Mouse (Mus musculus): Measurements from ENCODE around the gene Fam187a. TPM values are rescaled to one million over a fixed set of nuclear protein-coding genes. Genes with fewer than 3 reads are reported as not detected.

Fam187a gene
- polyA plus RNA-seq, 1 experiment from 2014 or later: not detected

DNA sequence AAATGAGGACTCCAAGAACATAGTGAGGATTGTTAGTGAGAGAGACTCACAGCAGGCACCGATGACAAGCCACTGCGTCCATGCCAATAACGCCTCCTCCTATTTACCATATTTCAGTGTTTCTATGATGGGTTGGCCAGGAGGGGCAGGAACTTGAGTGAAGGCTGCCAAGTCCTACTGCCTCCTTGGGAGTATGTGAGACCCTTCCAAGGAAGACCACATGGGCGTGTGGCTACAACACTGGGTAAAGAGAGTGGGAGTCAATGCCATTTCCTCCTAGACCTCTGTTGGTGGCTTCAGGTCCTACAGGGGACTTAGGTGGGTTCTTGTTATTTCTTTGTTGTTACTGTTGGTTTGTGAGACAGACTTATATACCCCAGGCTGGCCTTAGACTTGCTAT, 16.2 kb downstream of the Fam187a start:
- Histone ChIP-seq H3K27ac (replicated peaks; ENCODE audit: low read depth, low read length) (no peak overlapping the region), H3K9me3 (ENCODE audit: control insufficient read depth, low read length) (no peaks in the 10 kb centered on the region), H3K36me3 (ENCODE audit: control insufficient read depth, insufficient read depth, low read length) (no peaks in the 10 kb centered on the region), H3K4me2 (ENCODE audit: low read length) (no peak overlapping the region), H3K9ac (replicated peaks; ENCODE audit: low read length) (no peak overlapping the region), H3K4me3 (replicated peaks; ENCODE audit: low read depth, low read length) (no peak overlapping the region), H3K27me3 (ENCODE audit: control insufficient read depth, insufficient read depth, low read length) (no peaks in the 10 kb centered on the region), H3K4me1 (ENCODE audit: control insufficient read depth, insufficient read depth, low read length) (no peaks in the 10 kb centered on the region)
- ATAC-seq (ENCODE audit: low FRiP score, low TSS enrichment) (no peak), DNase-seq (no peak)
- WGBS: 64% methylated on average over 4 of the region's 4 CpGs

DNA sequence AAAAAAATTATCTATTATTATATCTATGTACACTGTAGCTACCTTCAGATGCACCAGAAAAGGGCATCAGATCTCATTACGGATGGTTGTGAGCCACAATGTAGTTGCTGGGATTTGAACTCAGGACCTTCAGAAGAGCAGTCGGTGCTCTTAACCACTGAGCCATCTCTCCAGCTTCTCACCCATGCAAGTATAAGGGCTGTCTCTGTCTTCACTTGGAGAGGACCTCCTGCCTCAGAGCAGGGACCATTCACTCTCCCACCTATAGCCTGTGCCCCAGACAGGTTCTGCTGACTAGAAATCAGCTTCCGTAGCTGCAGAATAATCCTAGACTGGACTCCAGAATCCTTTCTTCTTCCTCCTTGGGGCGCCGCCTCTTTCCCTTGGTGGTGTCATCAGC, 17.1 kb downstream of the Fam187a start:
- peaks cover 3% of the 10 kb centered on the region; the same call in 1 of the 2 replicates for H3K36me3 ChIP-seq (ENCODE audit: control insufficient read depth, insufficient read depth, low read length)
- no peak for ATAC-seq (ENCODE audit: low FRiP score, low TSS enrichment)
- WGBS: 77% methylated on average over 5 of the region's 5 CpGs
- H3K27me3 ChIP-seq (ENCODE audit: control insufficient read depth, insufficient read depth, low read length): no peaks in the 10 kb centered on the region
- no peak overlapping the region for H3K4me2 ChIP-seq (ENCODE audit: low read length)
- H3K4me3 ChIP-seq (replicated peaks; ENCODE audit: low read depth, low read length): no peak overlapping the region
- H3K4me1 ChIP-seq (ENCODE audit: control insufficient read depth, insufficient read depth, low read length): no peaks in the 10 kb centered on the region
- DNase-seq: no peak
- no peak overlapping the region for H3K27ac ChIP-seq (replicated peaks; ENCODE audit: low read depth, low read length)
- H3K9ac ChIP-seq (replicated peaks; ENCODE audit: low read length): no peak overlapping the region
- no peaks in the 10 kb centered on the region for H3K9me3 ChIP-seq (ENCODE audit: control insufficient read depth, low read length)

DNA sequence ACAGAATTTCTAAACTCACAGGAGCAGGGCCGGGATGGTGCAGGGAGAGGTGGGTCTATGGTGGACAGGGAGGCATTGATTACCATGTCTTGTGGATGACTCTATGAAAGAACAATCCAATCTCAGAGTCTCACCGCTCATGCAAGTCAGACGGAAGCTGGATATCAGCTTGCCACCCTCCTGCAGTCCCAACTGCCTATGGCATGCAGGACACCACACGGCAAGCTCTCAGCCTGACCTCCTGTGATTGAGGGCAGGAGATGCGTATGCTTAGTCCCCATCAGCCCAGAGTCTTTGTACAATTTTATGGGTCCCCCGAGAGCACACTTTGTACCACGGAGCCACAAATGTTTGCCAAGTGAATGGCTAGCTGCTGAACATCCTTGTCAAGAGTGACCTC, 18.7 kb downstream of the Fam187a start:
- Histone ChIP-seq H3K27ac (replicated peaks; ENCODE audit: low read depth, low read length) (no peak overlapping the region), H3K27me3 (ENCODE audit: control insufficient read depth, insufficient read depth, low read length) (no peaks in the 10 kb centered on the region), H3K4me2 (ENCODE audit: low read length) (no peak overlapping the region), H3K36me3 (ENCODE audit: control insufficient read depth, insufficient read depth, low read length) (peaks cover 8% of the 10 kb centered on the region; the same call in 1 of the 2 replicates), H3K4me3 (replicated peaks; ENCODE audit: low read depth, low read length) (no peak overlapping the region), H3K4me1 (ENCODE audit: control insufficient read depth, insufficient read depth, low read length) (no peaks in the 10 kb centered on the region), H3K9ac (replicated peaks; ENCODE audit: low read length) (no peak overlapping the region), H3K9me3 (ENCODE audit: control insufficient read depth, low read length) (no peaks in the 10 kb centered on the region)
- ATAC-seq (ENCODE audit: low FRiP score, low TSS enrichment) (no peak), DNase-seq (no peak)
- WGBS: 82% methylated on average over 7 of the region's 7 CpGs

DNA sequence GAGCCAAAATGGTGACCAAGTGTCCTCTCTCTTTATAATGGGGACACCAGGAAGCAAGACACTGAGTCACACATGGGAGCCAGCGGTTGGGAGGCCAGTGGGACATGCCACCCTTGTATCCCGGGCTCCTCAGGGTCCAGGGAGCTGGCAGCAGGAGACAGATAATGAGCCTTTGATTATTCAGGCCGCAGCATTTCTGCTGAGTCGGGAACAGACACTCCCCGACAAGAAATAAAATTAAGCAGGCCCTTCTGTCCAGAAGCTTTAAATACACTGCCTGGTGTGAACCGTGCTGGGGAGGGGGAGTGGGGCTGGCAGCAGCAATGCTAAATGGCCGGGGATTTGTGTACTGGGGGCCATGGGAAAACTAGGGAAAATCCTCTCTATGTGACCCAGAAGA, 26.4 kb downstream of the Fam187a start:
- ATAC-seq (ENCODE audit: low FRiP score, low TSS enrichment) (no peak), DNase-seq (no peak)

DNA sequence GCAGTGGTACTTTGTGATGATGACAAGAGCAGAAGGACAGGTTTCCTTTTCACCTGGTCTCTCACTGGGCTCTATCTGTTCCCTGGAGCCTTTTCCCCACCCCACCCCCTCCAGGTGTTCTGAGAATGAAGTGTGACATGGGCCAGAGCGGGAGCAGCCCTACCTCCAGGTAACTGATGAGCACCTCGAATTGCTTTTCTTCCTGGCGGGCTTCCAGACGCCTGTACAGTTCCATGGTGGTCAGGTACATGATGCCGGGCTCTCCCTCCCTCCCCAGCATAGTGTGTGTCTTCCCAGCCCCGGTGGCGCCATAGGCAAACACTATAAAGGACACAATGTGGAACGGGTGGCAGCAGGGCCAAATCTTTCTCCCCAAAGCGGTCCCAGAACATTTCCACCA, 30.4 kb downstream of the Fam187a start:
- no peaks in the 10 kb centered on the region for H3K4me1 ChIP-seq (ENCODE audit: control insufficient read depth, insufficient read depth, low read length)
- H3K4me3 ChIP-seq (replicated peaks; ENCODE audit: low read depth, low read length): no peak overlapping the region
- 92% methylated on average over 9 of the region's 9 CpGs for WGBS
- H3K4me2 ChIP-seq (ENCODE audit: low read length): no peak overlapping the region
- DNase-seq (no peak), ATAC-seq (ENCODE audit: low FRiP score, low TSS enrichment) (no peak)
- no peaks in the 10 kb centered on the region for H3K9me3 ChIP-seq (ENCODE audit: control insufficient read depth, low read length)
- H3K27me3 ChIP-seq (ENCODE audit: control insufficient read depth, insufficient read depth, low read length): no peaks in the 10 kb centered on the region
- no peaks in the 10 kb centered on the region for H3K36me3 ChIP-seq (ENCODE audit: control insufficient read depth, insufficient read depth, low read length)
- H3K27ac ChIP-seq (replicated peaks; ENCODE audit: low read depth, low read length): no peak overlapping the region
- H3K9ac ChIP-seq (replicated peaks; ENCODE audit: low read length): no peak overlapping the region

More for the DNA sequence above, 26.4 kb downstream of the Fam187a start:
- Histone ChIP-seq H3K4me1 (ENCODE audit: control insufficient read depth, insufficient read depth, low read length) (no peaks in the 10 kb centered on the region), H3K4me2 (ENCODE audit: low read length) (no peak overlapping the region), H3K4me3 (replicated peaks; ENCODE audit: low read depth, low read length) (no peak overlapping the region), H3K36me3 (ENCODE audit: control insufficient read depth, insufficient read depth, low read length) (peaks cover 10% of the 10 kb centered on the region; the same call in 1 of the 2 replicates), H3K9ac (replicated peaks; ENCODE audit: low read length) (no peak overlapping the region), H3K27me3 (ENCODE audit: control insufficient read depth, insufficient read depth, low read length) (no peaks in the 10 kb centered on the region), H3K9me3 (ENCODE audit: control insufficient read depth, low read length) (no peaks in the 10 kb centered on the region), H3K27ac (replicated peaks; ENCODE audit: low read depth, low read length) (no peak overlapping the region)
- WGBS: 66% methylated on average over 7 of the region's 7 CpGs

DNA sequence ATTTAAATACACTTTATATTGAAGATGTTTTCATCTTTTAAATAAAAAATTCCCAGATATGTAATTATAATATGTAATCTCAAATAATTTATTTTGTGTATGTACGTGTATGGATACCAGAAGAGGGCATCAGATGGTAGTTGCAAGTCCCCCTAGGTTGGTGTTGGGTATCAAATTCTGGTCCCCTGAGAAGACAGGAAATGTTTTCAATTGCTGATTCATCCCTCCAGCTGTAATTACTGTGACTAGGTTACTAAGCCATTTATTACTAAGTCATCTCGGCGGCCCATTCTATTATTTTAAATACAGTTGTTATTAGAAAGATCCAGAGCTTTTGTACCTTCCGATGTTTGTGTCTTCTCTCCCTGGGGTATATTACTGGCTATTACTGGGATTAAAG, 33.1 kb downstream of the Fam187a start:
- H3K27ac ChIP-seq (replicated peaks; ENCODE audit: low read depth, low read length): no peak overlapping the region
- H3K4me2 ChIP-seq (ENCODE audit: low read length): no peak overlapping the region
- 79% methylated on average over 4 of the region's 4 CpGs for WGBS
- 0 out of 2 replicates have a peak, but pooled peaks cover 9% of the 10 kb centered on the region for H3K4me1 ChIP-seq (ENCODE audit: control insufficient read depth, insufficient read depth, low read length)
- ATAC-seq (ENCODE audit: low FRiP score, low TSS enrichment) (no peak), DNase-seq (no peak)
- H3K4me3 ChIP-seq (replicated peaks; ENCODE audit: low read depth, low read length): no peak overlapping the region
- H3K27me3 ChIP-seq (ENCODE audit: control insufficient read depth, insufficient read depth, low read length): no peaks in the 10 kb centered on the region
- no peaks in the 10 kb centered on the region for H3K9me3 ChIP-seq (ENCODE audit: control insufficient read depth, low read length)
- no peak overlapping the region for H3K9ac ChIP-seq (replicated peaks; ENCODE audit: low read length)
- no peaks in the 10 kb centered on the region for H3K36me3 ChIP-seq (ENCODE audit: control insufficient read depth, insufficient read depth, low read length)

DNA sequence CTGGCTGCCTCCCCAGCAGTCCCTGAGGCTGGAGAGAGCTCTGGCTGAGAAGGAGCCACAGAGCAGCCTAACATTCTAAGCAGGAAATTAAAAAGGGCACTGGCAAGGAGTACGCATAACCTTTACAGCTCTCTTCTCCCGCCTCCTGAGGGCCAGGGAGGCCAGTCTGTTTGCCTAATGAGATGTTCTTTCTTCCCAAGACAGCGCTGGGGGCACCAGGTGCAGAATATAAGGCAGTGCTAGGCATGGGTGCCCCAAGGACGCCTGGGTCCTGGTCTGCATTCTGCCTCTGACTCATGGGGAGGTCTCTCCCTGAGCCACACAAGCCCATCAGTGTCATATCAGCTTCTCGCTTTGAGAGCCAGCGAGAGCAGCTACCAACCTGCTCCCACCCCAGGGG, 36.5 kb downstream of the Fam187a start:
- Histone ChIP-seq H3K27me3 (ENCODE audit: control insufficient read depth, insufficient read depth, low read length) (no peaks in the 10 kb centered on the region), H3K9ac (replicated peaks; ENCODE audit: low read length) (no peak overlapping the region; the same call in 1 of the 2 replicates), H3K9me3 (ENCODE audit: control insufficient read depth, low read length) (no peaks in the 10 kb centered on the region), H3K36me3 (ENCODE audit: control insufficient read depth, insufficient read depth, low read length) (no peaks in the 10 kb centered on the region), H3K27ac (replicated peaks; ENCODE audit: low read depth, low read length) (peak overlapping the region; percentile 41; the same call in 1 of the 2 replicates), H3K4me3 (replicated peaks; ENCODE audit: low read depth, low read length) (no peak overlapping the region), H3K4me1 (ENCODE audit: control insufficient read depth, insufficient read depth, low read length) (peaks cover 13% of the 10 kb centered on the region; the same call in 1 of the 2 replicates), H3K4me2 (ENCODE audit: low read length) (peak overlapping the region; percentile 25; the same call in 1 of the 2 replicates)
- whole genome bisulfite sequencing: 60% methylated on average over 6 of the region's 6 CpGs
- DNase-seq (peak; percentile 4), ATAC-seq (ENCODE audit: low FRiP score, low TSS enrichment) (no peak)

DNA sequence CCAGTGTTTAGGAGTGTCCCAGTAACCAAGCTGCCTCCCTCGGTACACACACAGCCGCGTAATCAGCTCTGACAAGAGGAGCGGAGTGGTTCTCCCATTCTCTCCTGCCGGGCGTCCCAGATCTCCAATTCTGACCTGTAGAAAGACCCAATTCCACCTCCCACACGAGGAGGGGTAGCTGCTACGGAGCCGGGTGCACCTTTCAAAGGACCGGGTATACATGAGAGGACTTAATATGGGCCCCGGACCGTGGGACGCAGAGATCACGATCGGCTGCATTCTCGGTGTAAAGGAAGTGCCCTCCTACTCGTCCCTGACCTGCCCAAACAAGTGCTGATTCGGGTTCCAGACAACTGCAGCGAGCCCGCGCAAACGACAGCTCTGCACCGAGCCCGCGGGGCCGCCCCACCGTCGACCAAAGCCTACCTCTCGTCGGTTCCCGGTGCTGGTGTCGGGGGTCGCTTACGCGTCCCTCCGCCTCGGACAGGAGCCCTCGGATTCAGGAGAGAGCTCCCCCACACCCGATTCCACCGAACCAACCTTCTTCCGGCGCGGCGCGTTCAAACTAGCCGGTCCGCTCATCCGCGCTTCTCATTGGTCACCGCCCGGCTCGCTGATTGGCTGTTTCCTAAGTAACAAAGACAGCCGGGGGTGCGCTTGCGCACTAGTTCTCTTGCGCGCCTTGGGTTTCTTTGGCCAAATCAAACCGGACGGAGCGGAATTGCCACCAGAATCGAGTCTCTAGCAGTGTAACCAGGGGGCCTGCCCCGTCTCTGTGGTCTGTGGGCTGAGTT, 39.8 kb downstream of the Fam187a start, which contains the start of gene Kif18b:
Kif18b (minus strand) TSS at position 568 of the 794 bp plus-strand sequence.
- Histone ChIP-seq H3K27ac (replicated peaks; ENCODE audit: low read depth, low read length) (peak within 1 kb of the TSS; percentile 83), H3K9me3 (ENCODE audit: control insufficient read depth, low read length) (no peaks in the 10 kb centered on the region), H3K9ac (replicated peaks; ENCODE audit: low read length) (peak within 1 kb of the TSS; percentile 40; the same call in 1 of the 2 replicates), H3K4me1 (ENCODE audit: control insufficient read depth, insufficient read depth, low read length) (peaks cover 13% of the 10 kb centered on the region; the same call in 1 of the 2 replicates), H3K36me3 (ENCODE audit: control insufficient read depth, insufficient read depth, low read length) (no peaks in the 10 kb centered on the region), H3K4me3 (replicated peaks; ENCODE audit: low read depth, low read length) (peak within 1 kb of the TSS; percentile 51), H3K4me2 (ENCODE audit: low read length) (peak within 1 kb of the TSS; percentile 77), H3K27me3 (ENCODE audit: control insufficient read depth, insufficient read depth, low read length) (no peaks in the 10 kb centered on the region)
- DNase-seq (peak; percentile 99), ATAC-seq (ENCODE audit: low FRiP score, low TSS enrichment) (peak; percentile 78; the same call in 1 of the 2 replicates)
- WGBS: under 1% methylated on average over 62 of the region's 62 CpGs

DNA sequence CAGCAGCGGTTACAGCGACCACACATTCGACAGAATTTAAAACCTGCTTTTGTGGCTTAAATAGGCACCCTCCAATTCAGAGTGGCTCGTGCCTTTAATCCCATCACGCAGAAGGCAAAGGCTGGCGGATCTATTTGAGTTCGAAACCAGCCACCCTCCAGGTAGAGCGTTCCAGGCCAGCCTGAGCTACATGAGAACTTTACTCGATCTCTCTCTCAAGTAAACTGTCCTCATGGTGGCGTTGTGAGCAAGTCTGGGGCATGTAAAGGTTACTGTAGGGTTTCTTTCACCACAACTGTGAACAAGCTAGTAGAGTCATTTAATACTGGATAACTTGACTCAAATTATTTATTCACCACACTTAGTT, 40.4 kb downstream of the Fam187a start:
- peaks cover 13% of the 10 kb centered on the region; the same call in 1 of the 2 replicates for H3K4me1 ChIP-seq (ENCODE audit: control insufficient read depth, insufficient read depth, low read length)
- H3K4me2 ChIP-seq (ENCODE audit: low read length): peak overlapping the region; percentile 77
- WGBS: under 1% methylated on average over 10 of the region's 10 CpGs
- H3K36me3 ChIP-seq (ENCODE audit: control insufficient read depth, insufficient read depth, low read length): no peaks in the 10 kb centered on the region
- H3K27me3 ChIP-seq (ENCODE audit: control insufficient read depth, insufficient read depth, low read length): no peaks in the 10 kb centered on the region
- DNase-seq (no peak), ATAC-seq (ENCODE audit: low FRiP score, low TSS enrichment) (no peak)
- H3K9ac ChIP-seq (replicated peaks; ENCODE audit: low read length): peak overlapping the region; percentile 40; the same call in 1 of the 2 replicates
- peak overlapping the region; percentile 83 for H3K27ac ChIP-seq (replicated peaks; ENCODE audit: low read depth, low read length)
- peak overlapping the region; percentile 51 for H3K4me3 ChIP-seq (replicated peaks; ENCODE audit: low read depth, low read length)
- H3K9me3 ChIP-seq (ENCODE audit: control insufficient read depth, low read length): no peaks in the 10 kb centered on the region
